Mouse (Mus musculus) spleen, postnatal 36 days (tissue): ENCODE data around the gene Plekhg3.

ENCODE experiments used
- DNase-seq, 2 experiments: peaks; one replicate each; pipeline ENCODE4 v3.0.0; 2022; ENCODE audit warnings: low spot score in 2 of 2, mixed read lengths in 1 of 2

Gene Plekhg3

DNA sequence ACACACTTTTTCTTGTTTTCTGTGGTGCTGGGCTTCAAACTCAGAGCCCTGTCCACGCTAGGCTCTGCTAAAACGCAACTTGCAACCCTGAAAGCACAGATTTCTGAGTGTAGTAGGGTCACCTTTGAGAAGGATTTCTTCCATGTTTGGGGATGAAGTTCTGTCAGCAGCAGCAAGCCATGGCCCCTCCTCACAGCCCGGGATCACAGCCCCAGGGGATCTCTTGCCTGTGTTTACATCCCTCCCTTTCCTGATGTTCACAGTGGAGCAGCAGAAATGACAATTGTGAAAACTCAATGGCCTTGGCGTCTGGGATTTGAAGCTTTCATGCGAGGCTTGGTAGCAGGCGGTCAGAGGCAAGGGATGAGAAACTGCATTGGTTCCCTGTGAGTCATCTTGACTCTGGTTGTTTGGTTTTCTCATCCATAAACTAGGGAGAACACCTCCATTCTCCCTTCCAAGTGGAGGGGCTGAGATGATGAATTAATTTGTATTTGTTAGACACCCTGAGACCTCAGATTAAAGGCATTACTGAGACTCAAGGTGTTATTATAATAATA is at the start of gene Plekhg3:
Plekhg3 (plus strand) TSS at position 312 of the 560 bp plus-strand sequence.
- DNase-seq: no peak

DNA sequence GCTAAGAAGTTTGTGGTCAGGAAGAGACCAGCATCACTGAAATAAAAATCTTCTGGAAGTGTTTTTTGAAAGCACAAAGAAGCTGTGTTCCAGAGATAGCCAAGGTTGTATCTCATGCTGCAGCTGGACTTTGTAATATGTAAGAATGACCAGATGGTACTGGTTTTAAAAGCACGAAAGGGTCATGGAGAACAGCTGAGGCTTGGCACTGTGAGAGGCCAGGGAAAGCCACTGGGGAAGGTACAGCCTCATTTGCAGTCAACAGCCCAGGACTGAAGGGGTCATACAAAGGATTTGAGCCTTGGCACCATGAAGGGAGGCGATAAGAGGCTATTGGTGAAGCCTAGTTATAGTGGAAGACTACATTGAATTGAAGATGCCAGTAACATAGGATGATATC is 48.2 kb upstream of the Plekhg3 start:
- DNase-seq: no peak

DNA sequence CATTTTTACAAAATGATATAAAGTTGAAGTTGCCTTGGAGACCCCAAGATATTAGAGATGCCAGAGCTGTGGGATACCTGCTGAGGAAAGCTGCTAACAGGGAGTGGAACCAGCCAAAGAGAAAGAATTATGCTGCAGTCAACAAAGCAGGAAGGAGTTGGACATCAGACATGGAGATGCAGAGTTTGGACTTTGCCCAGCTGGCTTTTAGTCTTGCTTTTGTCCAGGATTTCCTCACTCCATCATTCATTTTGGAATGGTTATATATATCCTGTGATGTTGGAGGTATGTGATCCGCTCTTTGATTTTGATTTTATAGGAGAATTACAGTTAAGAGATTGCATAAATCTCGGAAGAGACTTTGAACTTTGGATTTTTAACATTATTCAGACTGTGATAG is 47.7 kb upstream of the Plekhg3 start:
- DNase-seq: no peak

DNA sequence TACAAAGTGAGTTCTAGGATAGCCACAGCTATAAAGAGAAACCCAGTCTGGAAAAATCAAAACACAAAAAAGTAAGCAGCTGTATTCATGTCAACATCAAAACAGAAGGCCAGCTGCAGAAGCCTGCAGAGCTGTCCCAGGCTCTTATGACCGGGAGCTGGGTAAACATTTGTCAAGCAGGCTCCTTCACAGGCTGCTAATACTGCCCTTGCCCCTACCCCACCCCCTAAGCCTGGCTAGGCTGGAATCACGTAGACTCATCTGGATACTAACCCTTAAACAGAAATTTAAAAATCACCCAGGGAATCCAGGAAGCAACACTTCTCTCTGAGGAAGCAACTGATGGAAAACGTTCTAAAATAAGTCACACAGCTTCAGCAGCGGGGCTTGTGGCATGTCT is 45.8 kb upstream of the Plekhg3 start:
- DNase-seq: no peak

DNA sequence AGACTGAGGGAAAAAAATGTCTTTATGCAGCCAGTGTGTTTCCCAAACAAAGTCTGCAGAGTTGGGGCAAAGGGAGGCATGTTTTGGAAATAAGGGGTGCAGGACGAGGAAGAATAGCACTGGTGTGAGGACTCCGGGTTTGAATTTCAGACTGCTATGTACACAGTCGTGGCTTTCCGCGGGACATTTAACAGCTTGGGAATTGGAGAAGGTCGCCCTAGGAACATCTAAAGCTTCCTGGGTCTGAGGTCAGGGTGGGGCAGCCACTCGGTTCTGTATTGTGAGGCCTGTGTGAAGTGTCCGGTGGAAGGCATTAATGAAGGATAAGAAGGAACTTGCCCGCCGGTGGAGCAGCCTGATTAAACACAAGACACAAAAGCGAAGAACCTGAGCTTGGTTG is 45.3 kb upstream of the Plekhg3 start:
- no peak for DNase-seq

DNA sequence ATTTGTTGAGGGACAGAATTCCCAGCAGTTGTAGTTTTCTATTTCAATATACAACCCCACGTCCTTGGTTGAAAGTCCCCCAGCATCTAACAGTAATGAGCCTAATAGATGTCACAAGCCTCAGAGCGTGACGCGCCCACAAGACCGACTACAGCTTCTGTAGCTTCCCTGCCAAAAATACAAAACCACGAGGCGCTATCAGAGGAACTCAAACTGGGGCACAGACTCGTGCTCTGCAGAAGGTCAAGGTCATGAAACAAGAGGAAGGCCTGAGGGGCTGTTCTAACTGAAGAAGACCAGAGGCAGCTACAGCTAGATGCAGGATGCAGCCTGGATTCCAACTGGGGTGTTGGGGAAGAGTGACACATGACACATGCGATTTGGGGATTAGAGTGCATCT is 43.7 kb upstream of the Plekhg3 start:
- DNase-seq: no peak

DNA sequence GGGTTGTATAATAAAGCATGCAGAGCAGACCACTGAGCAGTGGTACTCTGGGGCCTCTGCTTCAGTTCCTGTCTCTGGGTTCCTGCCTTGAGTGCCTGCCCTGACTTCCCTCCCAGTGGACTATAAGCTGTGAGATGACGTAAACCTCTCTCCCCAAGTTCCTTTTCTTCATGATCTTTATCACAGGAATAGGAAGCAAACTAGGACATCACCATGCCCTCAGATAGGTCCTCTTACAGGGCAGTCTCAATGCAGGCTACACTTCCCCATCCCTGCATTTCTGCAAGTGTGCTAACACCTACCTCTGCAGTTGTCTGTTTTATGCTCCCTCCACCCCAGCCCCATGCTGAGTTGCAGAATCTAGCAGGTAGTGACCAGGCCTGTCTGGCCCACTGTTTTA is 39.9 kb upstream of the Plekhg3 start:
- no peak for DNase-seq

DNA sequence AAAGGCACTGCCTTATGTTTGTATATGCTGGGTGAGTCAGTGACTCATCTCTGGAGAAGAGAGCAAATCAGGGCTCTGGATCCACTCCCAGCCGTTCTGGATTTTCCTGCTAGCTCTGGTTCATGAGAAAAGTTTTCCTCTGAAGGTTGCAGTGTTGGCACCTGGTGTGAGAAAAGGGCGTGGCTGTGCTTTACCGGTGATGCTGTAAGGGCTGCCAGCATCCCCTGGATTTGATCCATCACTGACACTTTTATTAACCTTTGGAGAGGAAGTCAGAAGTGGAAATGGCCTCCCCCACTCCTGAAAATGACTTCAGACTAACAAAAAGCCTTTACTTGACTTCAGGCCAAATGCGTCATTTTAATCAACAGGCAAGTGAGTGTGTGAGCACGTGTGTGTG is 37.2 kb upstream of the Plekhg3 start:
- DNase-seq: no peak

DNA sequence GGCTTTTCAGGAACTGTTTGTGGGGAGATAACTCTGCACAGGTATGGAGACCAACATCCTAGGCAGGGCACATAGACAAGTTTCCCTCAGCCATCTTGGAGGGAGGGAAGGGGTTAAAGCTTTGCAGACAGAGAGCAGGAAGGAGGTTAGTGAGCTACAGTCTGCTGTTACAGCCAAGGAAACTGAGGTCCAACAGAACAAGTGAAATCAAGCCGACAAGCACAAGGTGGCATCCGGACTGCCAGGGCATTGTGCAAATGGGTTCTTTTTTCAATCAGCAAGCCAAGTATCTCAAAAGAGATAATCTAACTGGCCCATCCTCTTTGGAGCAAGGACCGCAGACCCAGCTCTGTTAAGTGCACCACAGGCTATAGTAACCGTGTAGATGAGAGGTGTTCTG is 35.3 kb upstream of the Plekhg3 start:
- DNase-seq: no peak

DNA sequence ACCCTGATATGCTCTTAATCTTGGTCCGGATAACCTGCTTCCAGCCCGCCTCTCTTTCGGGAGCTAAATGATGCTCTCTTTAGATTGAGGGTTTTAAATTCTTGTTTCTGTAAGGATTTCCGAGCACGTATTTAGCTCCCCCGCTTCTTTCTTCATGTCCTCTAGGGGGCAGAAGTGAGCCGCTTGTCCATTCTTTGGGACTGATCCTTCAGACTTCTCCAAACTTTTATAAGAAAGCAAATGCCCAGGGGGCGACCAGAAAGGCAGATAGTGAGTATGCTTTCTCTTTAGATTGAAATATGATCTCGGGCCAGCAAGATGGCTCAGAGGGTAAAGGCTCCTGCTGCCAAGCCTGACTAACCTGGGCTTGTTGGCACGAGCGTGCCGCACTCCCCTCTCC is 34.4 kb upstream of the Plekhg3 start:
- peak; percentile 29 to 51 for DNase-seq

DNA sequence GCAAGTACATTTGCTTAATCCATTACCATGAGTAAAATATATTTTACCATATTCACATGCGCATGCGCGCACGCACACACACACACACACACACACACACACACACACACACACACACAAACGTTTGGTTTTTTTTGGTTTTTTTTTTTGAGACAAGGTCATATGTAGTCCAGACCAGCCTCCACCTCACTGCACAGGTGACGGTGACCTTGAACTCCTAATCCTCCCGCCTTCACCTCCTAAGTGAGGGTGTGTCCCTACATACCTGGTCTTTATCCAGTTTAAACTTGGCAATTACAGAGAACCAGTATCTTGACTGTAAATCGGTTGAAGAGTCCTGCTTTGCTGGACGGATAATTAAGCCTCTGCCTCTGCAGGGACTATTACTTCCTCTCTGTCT is 31.4 kb upstream of the Plekhg3 start:
- no peak for DNase-seq

DNA sequence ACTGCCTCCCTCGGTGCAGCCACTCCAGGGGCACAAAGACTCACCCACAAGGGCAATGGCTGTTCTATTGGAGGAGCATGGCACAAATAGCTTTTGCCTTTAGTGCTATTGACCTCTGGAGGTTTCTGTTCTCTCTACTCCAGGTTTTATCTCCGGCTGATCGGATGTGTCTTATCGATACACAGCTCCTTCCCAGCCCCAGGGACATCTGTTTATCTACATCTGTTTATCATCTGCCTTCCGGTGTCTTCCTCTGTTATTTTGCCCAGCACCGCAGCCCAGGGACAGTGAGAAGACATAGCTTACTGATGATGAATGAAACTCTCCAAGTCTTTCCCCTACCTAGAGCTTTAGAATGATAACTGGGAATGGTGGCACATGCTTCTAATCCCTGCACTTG is 30.6 kb upstream of the Plekhg3 start:
- DNase-seq: no peak

DNA sequence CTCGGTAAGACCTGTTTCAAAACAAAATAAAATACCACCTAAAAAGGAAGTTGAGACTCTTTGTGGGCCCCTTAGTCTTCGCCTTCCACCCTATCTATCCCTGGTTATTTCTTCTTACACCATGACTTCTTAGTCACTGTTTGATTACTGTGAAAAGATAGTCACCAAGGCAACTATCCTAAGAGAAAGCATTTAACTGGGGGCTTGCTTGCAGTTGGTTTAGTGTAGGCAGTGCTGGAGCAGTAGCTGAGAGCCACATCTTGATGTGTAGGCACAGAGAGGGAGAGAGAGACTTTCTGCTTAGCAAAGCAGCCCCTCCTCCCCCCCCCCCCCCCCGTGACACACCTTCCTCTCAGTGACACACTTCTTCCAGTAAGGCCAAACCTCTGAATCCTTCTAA is 29.8 kb upstream of the Plekhg3 start:
- no peak for DNase-seq

DNA sequence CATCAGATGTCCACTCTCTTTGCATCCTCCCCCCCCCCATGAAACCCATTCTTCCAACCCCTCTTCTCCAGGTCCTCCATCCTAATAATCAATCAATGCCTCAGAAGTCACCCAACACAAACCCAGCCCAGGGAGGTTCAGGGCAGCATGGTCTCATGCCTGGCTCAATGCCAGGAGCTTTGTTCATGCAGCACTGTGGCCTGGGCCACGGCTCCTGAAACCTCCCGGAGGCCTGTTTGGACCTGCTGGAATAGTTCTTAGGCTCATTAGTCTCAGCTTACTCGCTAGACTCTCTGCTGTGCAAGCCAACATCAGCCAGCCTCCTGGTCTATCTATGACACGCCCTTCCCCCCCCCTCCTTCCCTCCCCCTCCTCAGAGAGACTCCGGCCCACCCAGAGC is 27.7 kb upstream of the Plekhg3 start:
- DNase-seq: no peak

DNA sequence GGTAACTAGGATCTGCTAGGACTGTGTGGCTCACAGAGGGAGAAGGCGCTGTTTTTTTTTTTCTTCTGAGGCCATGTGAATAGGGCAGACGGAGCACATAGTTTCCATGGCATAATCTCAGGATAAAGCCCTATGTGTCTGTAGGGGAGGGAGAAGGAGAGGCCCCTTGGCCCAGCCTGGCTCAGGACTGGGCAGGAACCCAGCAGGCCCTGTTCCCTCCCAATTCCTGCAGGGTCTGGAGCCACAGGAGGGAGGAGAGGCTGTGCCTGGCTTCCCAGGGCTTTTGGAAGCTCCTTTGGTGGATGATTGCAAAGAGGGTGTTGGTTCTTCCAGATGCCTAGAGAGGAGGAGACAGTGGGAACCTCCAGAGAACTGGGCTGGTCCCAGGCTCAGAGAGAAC is 24.2 kb upstream of the Plekhg3 start:
- DNase-seq: no peak

DNA sequence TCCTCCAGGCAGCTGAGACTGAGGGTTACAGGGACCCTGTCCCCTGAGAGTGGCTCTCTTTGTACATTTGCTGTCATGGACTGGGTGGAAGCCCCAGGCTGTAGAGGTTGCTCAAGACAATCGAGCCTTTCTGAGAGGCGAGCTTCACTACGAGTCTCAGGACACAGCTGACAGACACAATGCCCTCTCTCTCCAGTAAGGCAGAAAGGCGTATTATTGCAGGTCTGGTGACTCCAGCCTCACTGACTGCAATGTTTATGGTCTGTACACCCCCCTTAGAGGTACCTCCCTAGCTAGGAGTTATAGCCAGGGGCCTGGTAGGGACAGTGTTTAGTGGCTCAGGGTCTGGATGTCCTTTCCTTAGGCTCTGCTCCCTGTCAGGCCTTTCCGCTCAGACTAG is 22.9 kb upstream of the Plekhg3 start:
- DNase-seq: no peak

DNA sequence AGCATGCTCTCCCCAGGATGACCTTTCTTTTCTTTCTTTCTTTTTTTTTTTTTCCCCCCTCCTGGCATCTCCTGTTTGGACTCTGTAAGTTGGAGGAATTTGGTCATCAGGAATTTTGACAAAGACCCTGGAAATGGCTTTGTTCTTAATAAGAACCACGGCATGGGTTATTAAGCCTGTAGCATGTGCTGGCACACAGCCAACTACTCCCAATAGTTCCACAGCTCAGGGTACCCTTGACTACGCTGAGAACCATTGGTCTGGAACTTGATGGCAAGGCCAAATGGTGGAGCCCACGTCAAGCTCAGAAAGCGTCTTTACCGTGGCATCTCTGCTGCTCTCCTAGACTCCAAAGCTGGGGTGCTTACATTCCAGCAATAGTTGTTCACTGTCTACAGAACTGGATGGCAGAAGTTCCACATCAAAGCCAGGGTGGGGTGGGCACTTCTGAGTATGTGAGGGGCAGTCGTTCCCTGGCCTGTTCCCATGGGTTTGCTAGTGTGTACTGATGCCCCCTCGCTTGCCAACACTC is 21.7 kb upstream of the Plekhg3 start:
- no peak for DNase-seq

DNA sequence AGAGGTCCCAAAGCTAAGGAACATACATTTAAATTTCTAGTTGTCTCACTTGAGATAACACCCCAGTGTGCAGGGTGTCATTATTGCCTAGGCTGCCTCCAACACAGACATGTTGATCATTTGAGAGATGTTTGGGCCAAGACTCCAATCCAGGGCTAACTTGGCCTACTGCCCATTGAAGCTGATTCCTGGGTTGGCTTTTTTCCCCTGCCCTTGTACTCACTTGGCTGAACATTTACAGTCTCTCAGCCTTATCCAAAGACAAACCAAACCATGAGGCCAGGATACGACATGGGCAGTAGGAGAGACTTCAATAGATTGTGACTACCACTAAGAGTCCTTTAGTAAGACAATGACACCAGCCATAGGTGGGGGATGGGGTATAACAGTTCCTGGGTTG is 18.0 kb upstream of the Plekhg3 start:
- DNase-seq: no peak

DNA sequence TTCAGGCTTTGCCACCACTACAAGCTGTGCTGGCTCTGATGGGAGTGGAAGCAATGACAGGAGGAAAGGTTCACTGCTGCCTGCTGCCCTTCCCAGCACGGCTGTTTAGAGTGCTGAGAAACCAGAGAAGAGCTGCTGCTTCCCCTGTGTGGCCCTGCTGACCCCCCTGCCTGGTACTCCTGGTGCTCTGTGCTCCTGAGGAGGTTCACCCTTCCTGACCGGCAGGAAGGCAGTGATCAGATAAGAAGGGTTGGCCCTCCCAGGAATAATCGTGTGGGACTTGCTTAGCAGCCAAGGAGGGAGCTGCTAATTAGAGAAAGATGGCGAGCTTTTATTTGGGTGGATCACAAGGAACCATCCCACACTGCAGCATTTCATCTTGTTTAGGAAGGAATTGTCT is 15.8 kb upstream of the Plekhg3 start:
- DNase-seq: no peak

DNA sequence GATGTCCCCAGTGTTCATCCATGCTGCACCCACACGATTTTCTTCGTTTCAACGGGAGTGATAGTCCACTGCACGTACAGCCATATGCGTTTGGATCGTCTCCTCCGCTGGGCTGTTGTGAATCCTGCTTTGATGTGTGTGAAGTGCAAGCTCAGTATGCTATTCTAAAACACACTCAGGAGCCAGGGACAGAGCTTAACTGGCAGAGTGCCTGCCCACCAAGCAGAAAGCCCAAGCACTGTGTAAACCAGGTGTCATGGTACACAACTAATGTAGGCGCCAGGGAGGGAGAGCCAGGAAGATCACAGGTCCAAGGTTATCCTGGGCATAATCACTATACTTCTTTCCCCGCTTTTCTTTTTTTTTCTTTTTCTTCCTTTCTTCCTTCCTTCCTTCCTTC is 12.7 kb upstream of the Plekhg3 start:
- no peak for DNase-seq

DNA sequence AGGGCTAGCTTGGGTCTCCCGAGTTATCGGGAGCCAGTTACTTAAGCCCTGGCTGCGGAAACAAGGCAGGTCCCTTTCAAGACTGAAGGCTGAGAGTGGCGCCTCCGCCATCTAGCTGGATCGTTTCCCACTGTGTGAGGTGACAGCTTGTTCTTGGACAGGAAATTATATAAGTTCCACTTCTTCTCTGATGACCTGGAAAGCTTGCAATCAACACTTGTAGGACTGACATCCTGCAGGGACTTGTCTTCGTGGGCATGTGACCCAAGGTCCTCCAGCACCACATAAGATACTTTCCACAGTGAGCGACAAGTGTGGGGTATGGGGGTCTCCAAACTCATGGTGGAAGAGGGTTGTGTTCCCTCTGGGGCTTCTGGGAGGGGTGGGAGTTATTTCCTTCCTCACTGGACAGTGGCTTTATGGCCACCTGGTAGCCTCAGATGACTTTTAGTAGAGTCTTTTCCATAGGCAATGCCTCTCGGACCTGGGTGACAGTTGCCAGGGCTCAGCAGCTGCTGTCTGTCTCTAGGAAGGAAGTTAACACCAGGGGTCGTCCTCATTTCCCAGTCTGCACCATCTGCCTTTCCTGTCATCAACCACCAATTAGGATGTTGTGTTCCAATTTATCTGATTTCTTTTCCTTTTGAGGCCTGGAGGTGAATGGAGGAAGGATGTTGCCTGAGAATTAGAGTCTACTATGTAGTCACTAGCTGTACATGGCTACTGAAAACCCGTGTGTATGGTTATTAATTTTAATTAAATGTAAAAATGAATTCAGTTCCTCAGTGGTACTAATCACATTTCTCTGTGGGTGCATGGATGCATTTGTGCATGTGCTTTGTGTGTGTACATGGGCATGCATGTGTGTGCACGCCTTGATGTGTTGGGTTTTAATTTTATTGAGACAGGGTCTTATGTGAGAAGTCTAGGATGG is 11.5 kb upstream of the Plekhg3 start:
- no peak for DNase-seq

DNA sequence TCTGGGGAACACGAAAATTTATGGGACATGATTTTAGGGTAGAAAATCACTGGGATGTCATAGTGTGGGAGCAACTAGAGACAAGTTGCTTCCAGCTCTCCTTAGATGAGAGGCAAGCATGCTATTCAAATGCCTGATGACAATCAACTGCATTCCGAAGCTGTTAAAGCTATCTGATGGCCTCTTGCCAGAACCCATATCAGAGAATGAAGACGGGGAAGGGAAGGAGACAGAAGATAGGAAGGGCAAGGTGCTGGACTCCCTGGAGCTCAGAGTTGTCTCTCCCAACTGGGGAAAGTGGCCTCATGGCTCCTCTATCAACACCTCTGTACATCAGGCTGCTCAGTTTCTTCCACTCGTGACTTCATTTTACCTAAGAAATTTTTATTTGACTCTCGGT is 7.0 kb upstream of the Plekhg3 start:
- DNase-seq: no peak

DNA sequence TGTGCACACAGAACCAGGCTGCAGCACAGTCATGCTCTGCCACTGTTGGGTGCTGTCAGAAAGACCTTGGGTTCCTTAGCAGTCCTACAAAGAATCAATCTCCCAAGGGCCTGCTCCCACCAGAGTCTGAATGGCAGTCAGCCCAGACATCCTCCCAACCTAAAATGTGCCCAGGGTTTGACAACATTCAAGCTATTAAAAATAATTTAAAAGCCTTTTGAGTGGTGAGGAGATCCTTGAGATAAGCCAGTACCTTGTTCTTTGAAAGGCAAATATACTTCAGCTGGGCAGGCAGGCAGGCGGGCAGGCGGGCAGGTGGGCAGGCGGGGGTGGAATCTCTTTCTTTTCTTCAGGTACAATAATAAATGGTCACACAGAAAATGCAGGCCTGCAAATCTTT is 5.8 kb upstream of the Plekhg3 start:
- no peak for DNase-seq
